Mouse (Mus musculus): ENCODE data around the gene Grwd1. TPM values are rescaled to one million over a fixed set of nuclear protein-coding genes. Genes with fewer than 3 reads are reported as not detected.

Grwd1 gene
- polyA plus RNA-seq, 1 experiment from 2014 or later, result 48.4 TPM

- Histone ChIP-seq H3K4me1 (replicated peaks) (peaks cover 36% of the 10 kb centered on the region), H3K9me3 (replicated peaks) (no peaks in the 10 kb centered on the region), H3K4me3 (replicated peaks) (peak overlapping the region; percentile 43), H3K27ac (no peak overlapping the region), H3K36me3 (peaks cover 14% of the 10 kb centered on the region), H3K27me3 (peaks cover 64% of the 10 kb centered on the region), H3K9ac (no peak overlapping the region), H3K4me2 (peak overlapping the region; percentile 47)
- no peak for ATAC-seq (ENCODE audit: low read depth)
- 1% methylated on average over 80 of the region's 86 CpGs for WGBS (ENCODE audit: insufficient replicate concordance)
- DNase-seq, result no peak
Measured at GRCm38 (mm10) chr7:45833148-45833790, 2.5 kb upstream of the Grwd1 start.

GRCm38 (mm10) chr7:45832428-45832827 is 1.7 kb upstream of the Grwd1 start:
- Histone ChIP-seq H3K36me3 (peaks cover 22% of the 10 kb centered on the region), H3K4me1 (replicated peaks) (peaks cover 36% of the 10 kb centered on the region), H3K4me2 (peak overlapping the region; percentile 47), H3K9me3 (replicated peaks) (no peaks in the 10 kb centered on the region), H3K9ac (no peak overlapping the region), H3K27me3 (peaks cover 57% of the 10 kb centered on the region), H3K4me3 (replicated peaks) (peak overlapping the region; percentile 43), H3K27ac (no peak overlapping the region)
- ATAC-seq (ENCODE audit: low read depth) (no peak), DNase-seq (no peak)
- WGBS (ENCODE audit: insufficient replicate concordance), result 11% methylated on average over 30 of the region's 30 CpGs

DNA sequence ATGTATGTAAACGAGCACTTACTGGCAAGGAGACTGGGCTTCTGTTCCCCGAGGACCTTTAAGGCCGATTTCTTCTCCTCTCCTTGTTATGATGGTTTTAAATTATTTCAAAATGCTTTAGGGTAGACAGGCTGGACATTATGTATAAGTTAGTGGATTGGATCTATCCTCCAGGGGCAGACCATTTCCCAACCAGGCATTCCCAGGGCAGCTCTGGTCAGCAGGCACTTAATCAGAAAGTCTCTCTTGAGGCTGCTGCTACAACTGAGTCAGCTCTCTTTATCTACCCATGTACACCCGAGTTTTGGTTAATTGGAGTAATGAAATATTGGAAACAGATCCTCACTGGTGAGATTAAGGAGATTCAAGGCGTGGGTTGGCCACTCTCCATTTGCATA is 383 bp upstream of the Grwd1 start:
- Histone ChIP-seq H3K9me3 (replicated peaks) (no peaks in the 10 kb centered on the region), H3K4me2 (peak overlapping the region; percentile 81), H3K4me3 (replicated peaks) (peak overlapping the region; percentile 80), H3K36me3 (peaks cover 35% of the 10 kb centered on the region), H3K27ac (no peak overlapping the region), H3K9ac (peak overlapping the region; percentile 77; the same call in 1 of the 2 replicates), H3K27me3 (peaks cover 51% of the 10 kb centered on the region), H3K4me1 (replicated peaks) (peaks cover 36% of the 10 kb centered on the region)
- 13% methylated on average over 5 of the region's 5 CpGs for WGBS (ENCODE audit: insufficient replicate concordance)
- ATAC-seq (ENCODE audit: low read depth), result no peak
- no peak for DNase-seq

- Histone ChIP-seq H3K27me3 (peaks cover 8% of the 10 kb centered on the region), H3K27ac (no peak overlapping the region), H3K9ac (no peak overlapping the region), H3K9me3 (replicated peaks) (no peaks in the 10 kb centered on the region), H3K36me3 (peaks cover 71% of the 10 kb centered on the region), H3K4me3 (replicated peaks) (no peak overlapping the region), H3K4me2 (no peak overlapping the region), H3K4me1 (replicated peaks) (peaks cover 32% of the 10 kb centered on the region)
- no peak for DNase-seq
- WGBS (ENCODE audit: insufficient replicate concordance), result 79% methylated on average over 7 of the region's 7 CpGs
- ATAC-seq (ENCODE audit: low read depth), result no peak
Measured at GRCm38 (mm10) chr7:45826631-45827030, 4.1 kb downstream of the Grwd1 start.

GRCm38 (mm10) chr7:45824598-45824997 is 6.1 kb downstream of the Grwd1 start, which contains the start of gene Kcnj14:
Gene Kcnj14 (minus strand): TSS chr7:45824782.
- Histone ChIP-seq H3K9ac (no peak within 1 kb of the TSS), H3K4me1 (replicated peaks) (peaks cover 18% of the 10 kb centered on the region), H3K4me3 (replicated peaks) (no peak within 1 kb of the TSS), H3K27ac (no peak within 1 kb of the TSS), H3K9me3 (replicated peaks) (no peaks in the 10 kb centered on the region), H3K27me3 (0 out of 2 replicates have a peak, but pooled peaks cover 4% of the 10 kb centered on the region), H3K36me3 (peaks cover 70% of the 10 kb centered on the region), H3K4me2 (no peak within 1 kb of the TSS)
- DNase-seq, result no peak
- peak; percentile 34; the same call in 1 of the 2 replicates for ATAC-seq (ENCODE audit: low read depth)
- 61% methylated on average over 7 of the region's 7 CpGs for whole genome bisulfite sequencing (ENCODE audit: insufficient replicate concordance)

GRCm38 (mm10) chr7:45820913-45821312 is 9.8 kb downstream of the Grwd1 start:
- ATAC-seq (ENCODE audit: low read depth), result no peak
- no peak for DNase-seq
- H3K27me3 ChIP-seq, result 0 out of 2 replicates have a peak, but pooled peaks cover 14% of the 10 kb centered on the region
- H3K4me3 ChIP-seq (replicated peaks), result no peak overlapping the region
- peaks cover 12% of the 10 kb centered on the region for H3K4me1 ChIP-seq (replicated peaks)
- peaks cover 34% of the 10 kb centered on the region for H3K36me3 ChIP-seq
- no peaks in the 10 kb centered on the region for H3K9me3 ChIP-seq (replicated peaks)
- no peak overlapping the region for H3K9ac ChIP-seq
- H3K27ac ChIP-seq, result no peak overlapping the region
- no peak overlapping the region for H3K4me2 ChIP-seq

DNA sequence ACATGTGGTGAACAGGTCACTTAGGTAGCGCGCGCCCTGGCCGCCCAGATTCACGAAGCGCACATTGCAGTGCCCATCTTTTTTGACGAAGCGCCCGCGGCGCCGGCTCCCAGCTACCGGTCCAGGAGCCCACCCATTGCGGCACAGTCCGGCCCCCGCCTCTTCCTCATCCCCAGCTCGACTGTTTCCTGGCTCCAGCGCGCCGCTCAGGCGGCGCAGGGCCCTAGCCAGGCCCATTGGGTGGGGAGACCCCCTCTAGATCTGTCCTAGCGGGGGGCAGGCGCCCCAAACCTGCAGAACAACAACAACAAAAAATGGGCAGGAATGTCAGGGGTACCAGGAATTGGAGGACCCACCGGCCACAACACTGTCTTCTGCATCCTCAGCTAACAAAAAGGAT is 10.9 kb downstream of the Grwd1 start:
- ATAC-seq (ENCODE audit: low read depth), result no peak
- H3K4me1 ChIP-seq (replicated peaks), result peaks cover 14% of the 10 kb centered on the region
- peak overlapping the region; percentile 33; the same call in 1 of the 2 replicates for H3K4me2 ChIP-seq
- 0 out of 2 replicates have a peak, but pooled peaks cover 14% of the 10 kb centered on the region for H3K27me3 ChIP-seq
- H3K4me3 ChIP-seq (replicated peaks), result 0 out of 2 replicates have a peak overlapping the region, but pooled peaks have one; percentile 8
- no peak for DNase-seq
- H3K27ac ChIP-seq, result no peak overlapping the region
- WGBS (ENCODE audit: insufficient replicate concordance), result 17% methylated on average over 25 of the region's 25 CpGs
- peaks cover 23% of the 10 kb centered on the region for H3K36me3 ChIP-seq
- no peak overlapping the region for H3K9ac ChIP-seq
- H3K9me3 ChIP-seq (replicated peaks), result no peaks in the 10 kb centered on the region

DNA sequence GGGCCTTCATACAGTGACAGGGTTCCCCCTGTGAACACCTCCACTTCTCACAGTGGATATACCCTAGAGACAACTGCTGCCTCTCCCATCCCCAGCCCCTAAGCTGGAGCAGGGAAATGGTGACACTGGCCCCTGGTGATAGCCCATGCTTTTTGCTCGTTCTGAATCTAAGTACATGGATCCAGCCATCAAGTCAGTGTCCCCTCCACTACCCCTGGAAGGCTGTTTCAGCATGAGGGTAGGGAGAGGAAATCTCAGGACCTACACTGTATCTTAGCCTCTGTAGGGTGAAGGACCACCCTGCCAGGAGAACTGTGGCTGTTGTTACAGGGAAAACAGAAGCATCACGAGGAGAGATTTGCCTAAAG is 14.8 kb downstream of the Grwd1 start:
- no peak overlapping the region for H3K9ac ChIP-seq
- peaks cover 35% of the 10 kb centered on the region for H3K4me1 ChIP-seq (replicated peaks)
- H3K36me3 ChIP-seq, result peaks cover 20% of the 10 kb centered on the region
- H3K27me3 ChIP-seq, result 0 out of 2 replicates have a peak, but pooled peaks cover 14% of the 10 kb centered on the region
- ATAC-seq (ENCODE audit: low read depth) (no peak), DNase-seq (no peak)
- 42% methylated on average over 2 of the region's 2 CpGs for WGBS (ENCODE audit: insufficient replicate concordance)
- H3K27ac ChIP-seq, result no peak overlapping the region
- no peaks in the 10 kb centered on the region for H3K9me3 ChIP-seq (replicated peaks)
- H3K4me2 ChIP-seq, result no peak overlapping the region
- no peak overlapping the region for H3K4me3 ChIP-seq (replicated peaks)

DNA sequence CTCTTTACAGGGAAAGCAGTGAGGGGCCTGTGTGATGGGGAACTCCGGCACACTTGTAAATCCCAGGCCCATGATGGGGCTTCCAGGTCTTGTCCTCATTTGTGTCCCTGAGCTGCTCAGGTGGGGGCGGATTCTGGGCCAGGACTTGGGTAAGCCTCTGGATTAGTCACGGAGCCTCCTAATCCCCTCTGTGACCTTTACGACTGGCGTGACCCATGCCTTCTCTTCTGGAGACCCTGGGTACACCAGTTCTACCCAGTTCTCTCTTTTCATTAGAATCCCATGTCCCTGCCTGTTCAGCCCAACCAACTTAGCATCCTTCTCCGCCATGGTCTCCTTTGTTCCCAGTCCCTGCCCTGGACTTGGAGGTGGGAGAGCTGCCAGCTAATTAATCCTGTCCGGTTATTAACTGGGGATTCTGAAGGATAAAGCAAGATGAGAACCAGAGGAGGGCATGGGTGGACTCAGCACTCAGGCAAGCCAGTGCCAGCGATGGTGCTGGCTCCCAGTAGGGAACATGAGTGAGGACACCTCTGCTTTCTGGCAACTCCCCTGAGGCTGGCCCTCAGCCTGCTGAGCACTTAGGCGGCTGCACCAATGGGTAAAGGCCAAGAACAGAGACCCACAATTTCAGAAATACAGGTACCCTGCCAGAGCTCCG is 15.3 kb downstream of the Grwd1 start:
- H3K9me3 ChIP-seq (replicated peaks), result no peaks in the 10 kb centered on the region
- peak overlapping the region; percentile 63 for H3K4me2 ChIP-seq
- H3K27ac ChIP-seq, result no peak overlapping the region
- H3K9ac ChIP-seq, result no peak overlapping the region
- ATAC-seq (ENCODE audit: low read depth), result no peak
- WGBS (ENCODE audit: insufficient replicate concordance), result 72% methylated on average over 10 of the region's 10 CpGs
- no peak for DNase-seq
- H3K4me3 ChIP-seq (replicated peaks), result peak overlapping the region; percentile 43; the same call in 1 of the 2 replicates
- H3K4me1 ChIP-seq (replicated peaks), result peaks cover 35% of the 10 kb centered on the region
- H3K36me3 ChIP-seq, result peaks cover 25% of the 10 kb centered on the region
- 0 out of 2 replicates have a peak, but pooled peaks cover 14% of the 10 kb centered on the region for H3K27me3 ChIP-seq

- no peaks in the 10 kb centered on the region for H3K9me3 ChIP-seq (replicated peaks)
- WGBS (ENCODE audit: insufficient replicate concordance), result 6% methylated on average over 5 of the region's 5 CpGs
- no peak for ATAC-seq (ENCODE audit: low read depth)
- H3K27ac ChIP-seq, result no peak overlapping the region
- DNase-seq, result no peak
- H3K9ac ChIP-seq, result no peak overlapping the region
- 0 out of 2 replicates have a peak, but pooled peaks cover 11% of the 10 kb centered on the region for H3K27me3 ChIP-seq
- peaks cover 35% of the 10 kb centered on the region for H3K4me1 ChIP-seq (replicated peaks)
- H3K4me2 ChIP-seq, result peak overlapping the region; percentile 63
- peaks cover 31% of the 10 kb centered on the region for H3K36me3 ChIP-seq
- peak overlapping the region; percentile 43 for H3K4me3 ChIP-seq (replicated peaks)
Measured at GRCm38 (mm10) chr7:45814841-45815240, 15.9 kb downstream of the Grwd1 start.

- WGBS (ENCODE audit: insufficient replicate concordance), result under 1% methylated on average over 88 of the region's 92 CpGs
- ATAC-seq (ENCODE audit: low read depth) (peak; percentile 98), DNase-seq (peak; percentile 99)
- Histone ChIP-seq H3K27me3 (0 out of 2 replicates have a peak, but pooled peaks cover 9% of the 10 kb centered on the region), H3K4me3 (replicated peaks) (peak within 1 kb of the TSS; percentile 99), H3K4me2 (peak within 1 kb of the TSS; percentile 96), H3K4me1 (replicated peaks) (peaks cover 35% of the 10 kb centered on the region), H3K36me3 (peaks cover 39% of the 10 kb centered on the region), H3K27ac (peak within 1 kb of the TSS; percentile 96), H3K9me3 (replicated peaks) (no peaks in the 10 kb centered on the region), H3K9ac (peak within 1 kb of the TSS; percentile 97)
Measured at GRCm38 (mm10) chr7:45813787-45814779, 16.7 kb downstream of the Grwd1 start, which contains the start of gene Cyth2. Gene Cyth2 (minus strand): TSS chr7:45814581.

All from liver, embryonic 13.5 days (tissue).